Mouse (Mus musculus): ENCODE data around the gene Mecp2.
"Not testable (repeated sequence)": the region's sequence is repeated elsewhere in the genome, so short reads cannot be mapped to it uniquely, and the experiment has no call there.

Gene Mecp2

GRCm38 (mm10) chrX:74135263-74135662, at the start of gene Mecp2:
Gene Mecp2 (minus strand): TSS chrX:74135363.
- DNase-seq: not testable (repeated sequence)

GRCm38 (mm10) chrX:74176959-74177358, 41.8 kb upstream of the Mecp2 start, which contains the start of gene Tktl1:
Gene Tktl1 (plus strand): TSS chrX:74177259.
- no peak for DNase-seq

GRCm38 (mm10) chrX:74167738-74168137, 32.6 kb upstream of the Mecp2 start, which contains the start of gene Tex28:
Gene Tex28 (minus strand): TSS chrX:74167838.
- no peak for DNase-seq

GRCm38 (mm10) chrX:74127164-74127563, 8.0 kb downstream of the Mecp2 start, which contains the start of gene Opn1mw:
Gene Opn1mw (plus strand): TSS chrX:74127464.
- DNase-seq: no peak

GRCm38 (mm10) chrX:74124975-74125374, 10.2 kb downstream of the Mecp2 start:
- peak; percentile 12 to 13 for DNase-seq

- peak; percentile 75 to 76 for DNase-seq
Measured at GRCm38 (mm10) chrX:74115511-74115910, 19.7 kb downstream of the Mecp2 start.

GRCm38 (mm10) chrX:74114036-74114435, 21.1 kb downstream of the Mecp2 start:
- no peak for DNase-seq

GRCm38 (mm10) chrX:74108747-74109146, 26.4 kb downstream of the Mecp2 start:
- DNase-seq: no peak

- no peak for DNase-seq
Measured at GRCm38 (mm10) chrX:74105916-74106315, 29.2 kb downstream of the Mecp2 start.

GRCm38 (mm10) chrX:74103457-74104188, 31.5 kb downstream of the Mecp2 start:
- no peak for DNase-seq

- no peak for DNase-seq
Measured at GRCm38 (mm10) chrX:74095130-74095529, 40.0 kb downstream of the Mecp2 start.

GRCm38 (mm10) chrX:74085601-74086038, 49.5 kb downstream of the Mecp2 start:
- DNase-seq: peak; percentile 97 to 98

- DNase-seq: peak; percentile 87 to 91
Measured at GRCm38 (mm10) chrX:74084946-74085498, 50.1 kb downstream of the Mecp2 start.

GRCm38 (mm10) chrX:74084276-74084837, 50.8 kb downstream of the Mecp2 start:
- DNase-seq: no peak

- no peak for DNase-seq
Measured at GRCm38 (mm10) chrX:74070794-74071193, 64.4 kb downstream of the Mecp2 start.

- DNase-seq: peak; percentile 44 to 54
Measured at GRCm38 (mm10) chrX:74067891-74068290, 67.3 kb downstream of the Mecp2 start.

- peak; percentile 25 to 49 for DNase-seq
Measured at GRCm38 (mm10) chrX:74045107-74045506, 90.1 kb downstream of the Mecp2 start.

GRCm38 (mm10) chrX:74037702-74038375, 97.3 kb downstream of the Mecp2 start:
- peak in 1 of 2 experiments; percentile 16 for DNase-seq

- DNase-seq: no peak
Measured at GRCm38 (mm10) chrX:74030000-74030399, 105.2 kb downstream of the Mecp2 start.

- DNase-seq: peak; percentile 87 to 90
Measured at GRCm38 (mm10) chrX:74023188-74024049, 111.7 kb downstream of the Mecp2 start, which contains the start of gene Irak1. Gene Irak1 (minus strand): TSS chrX:74023918.

- peak; percentile 9 to 23 for DNase-seq
Measured at GRCm38 (mm10) chrX:74022795-74023187, 112.4 kb downstream of the Mecp2 start.

GRCm38 (mm10) chrX:74014597-74014996, 120.6 kb downstream of the Mecp2 start:
- DNase-seq: no peak
